Mouse (Mus musculus): ENCODE measurements around the gene Sh3gl1.

- TF ChIP-seq CTCF (conservative IDR thresholded peaks at IDR 0.05; ENCODE audit: low read length) (no peak), POU5F1 (IDR thresholded peaks at IDR 0.05; ENCODE audit: borderline replicate concordance, low read length) (no peak), NANOG (IDR thresholded peaks at IDR 0.05; ENCODE audit: borderline replicate concordance, low read length) (no peak)
Measured at GRCm38 (mm10) chr17:56017848-56018247, 18.6 kb downstream of the Sh3gl1 start.
